Mouse (Mus musculus): Measurements from ENCODE around the gene Fpr-rs3. TPM values are rescaled to one million over a fixed set of nuclear protein-coding genes. Genes with fewer than 3 reads are reported as not detected.

Gene Fpr-rs3
- not detected in 2 replicates for polyA plus RNA-seq (2015; fragmentation: Nextera tagmentation; extraction: Ambion mirVana)

- no peaks in the 10 kb centered on the region for H3K4me1 ChIP-seq (replicated peaks; ENCODE audit: control insufficient read depth, insufficient read depth, low read length)
- no peaks in the 10 kb centered on the region for H3K27me3 ChIP-seq (replicated peaks; ENCODE audit: control insufficient read depth, insufficient read depth, low read length)
- H3K4me2 ChIP-seq (replicated peaks; ENCODE audit: low read depth), result no peak within 1 kb of the TSS
- no peak within 1 kb of the TSS for H3K27ac ChIP-seq (ENCODE audit: low read depth, low read length)
- H3K9me3 ChIP-seq (ENCODE audit: control insufficient read depth), result no peaks in the 10 kb centered on the region
- H3K9ac ChIP-seq (ENCODE audit: low read depth, low read length), result no peak within 1 kb of the TSS
- no peaks in the 10 kb centered on the region for H3K36me3 ChIP-seq (ENCODE audit: control insufficient read depth, insufficient read depth)
- ATAC-seq, result no peak
- TF ChIP-seq CTCF (IDR thresholded peaks at IDR 0.05; ENCODE audit: low read depth), result no peak
- H3K4me3 ChIP-seq (ENCODE audit: low read depth, low read length), result no peak within 1 kb of the TSS
Measured at GRCm38 (mm10) chr17:20624777-20625176, at the start of gene Fpr-rs3. Fpr-rs3 (minus strand) TSS chr17:20624877.

- Histone ChIP-seq H3K4me2 (replicated peaks; ENCODE audit: low read depth) (no peak within 1 kb of the TSS), H3K36me3 (ENCODE audit: control insufficient read depth, insufficient read depth) (no peaks in the 10 kb centered on the region), H3K4me1 (replicated peaks; ENCODE audit: control insufficient read depth, insufficient read depth, low read length) (no peaks in the 10 kb centered on the region), H3K27ac (ENCODE audit: low read depth, low read length) (no peak within 1 kb of the TSS), H3K4me3 (ENCODE audit: low read depth, low read length) (no peak within 1 kb of the TSS), H3K9me3 (ENCODE audit: control insufficient read depth) (no peaks in the 10 kb centered on the region; the same call in 1 of the 2 replicates), H3K9ac (ENCODE audit: low read depth, low read length) (no peak within 1 kb of the TSS), H3K27me3 (replicated peaks; ENCODE audit: control insufficient read depth, insufficient read depth, low read length) (no peaks in the 10 kb centered on the region)
- no peak for TF ChIP-seq CTCF (IDR thresholded peaks at IDR 0.05; ENCODE audit: low read depth)
- no peak for ATAC-seq
- WGBS, result 33% methylated on average over 1 of the region's 1 CpGs
Measured at GRCm38 (mm10) chr17:20596323-20596722, 28.4 kb downstream of the Fpr-rs3 start, which contains the start of gene Vmn2r110. Vmn2r110 (minus strand) TSS chr17:20596423.

Other genes starting within 250 kb of the Fpr-rs3 start
- not detected in 2 replicates for gene Vmn1r224, start 210.7 kb downstream of the Fpr-rs3 start, polyA plus RNA-seq (2015; fragmentation: Nextera tagmentation; extraction: Ambion mirVana)
- not detected in 2 replicates for gene Vmn2r108, start 143.5 kb downstream of the Fpr-rs3 start, polyA plus RNA-seq (2015; fragmentation: Nextera tagmentation; extraction: Ambion mirVana)
- gene Vmn1r225, start 126.7 kb downstream of the Fpr-rs3 start, polyA plus RNA-seq (2015; fragmentation: Nextera tagmentation; extraction: Ambion mirVana), result not detected in 2 replicates
- gene Vmn2r109, start 60.1 kb downstream of the Fpr-rs3 start, polyA plus RNA-seq (2015; fragmentation: Nextera tagmentation; extraction: Ambion mirVana), result not detected in 2 replicates
- gene Vmn2r110, start 28.5 kb downstream of the Fpr-rs3 start, polyA plus RNA-seq (2015; fragmentation: Nextera tagmentation; extraction: Ambion mirVana), result not detected in 2 replicates
- gene Vmn1r226, start 58.0 kb upstream of the Fpr-rs3 start, polyA plus RNA-seq (2015; fragmentation: Nextera tagmentation; extraction: Ambion mirVana), result not detected in 2 replicates
- gene Vmn1r227, start 105.0 kb upstream of the Fpr-rs3 start, polyA plus RNA-seq (2015; fragmentation: Nextera tagmentation; extraction: Ambion mirVana), result not detected in 2 replicates
- not detected in 2 replicates for gene Vmn1r228, start 161.3 kb upstream of the Fpr-rs3 start, polyA plus RNA-seq (2015; fragmentation: Nextera tagmentation; extraction: Ambion mirVana)
- not detected in 2 replicates for gene Vmn1r229, start 186.7 kb upstream of the Fpr-rs3 start, polyA plus RNA-seq (2015; fragmentation: Nextera tagmentation; extraction: Ambion mirVana)
- not detected in 2 replicates for gene Vmn1r230, start 215.6 kb upstream of the Fpr-rs3 start, polyA plus RNA-seq (2015; fragmentation: Nextera tagmentation; extraction: Ambion mirVana)

All from intestine, postnatal 0 days (tissue).